Mouse (Mus musculus): ENCODE measurements around the gene Atg4c. TPM values are rescaled to one million over a fixed set of nuclear protein-coding genes. Genes with fewer than 3 reads are reported as not detected.

Atg4c gene
- polyA plus RNA-seq, 1 experiment from 2014 or later = 6.0 TPM

- Histone ChIP-seq H3K9ac (replicated peaks) (no peak overlapping the region), H3K27ac (ENCODE audit: low read depth) (no peak overlapping the region), H3K4me3 (ENCODE audit: low read depth, low read length) (no peak overlapping the region), H3K4me2 (ENCODE audit: low read depth, low read length) (no peak overlapping the region), H3K27me3 (ENCODE audit: insufficient read depth, low read length) (no peaks in the 10 kb centered on the region), H3K9me3 (ENCODE audit: low read length) (no peaks in the 10 kb centered on the region), H3K4me1 (ENCODE audit: insufficient read depth) (peaks cover 7% of the 10 kb centered on the region), H3K36me3 (replicated peaks; ENCODE audit: insufficient read depth, low read length) (no peaks in the 10 kb centered on the region)
- no peak for ATAC-seq
- no peak for DNase-seq
- TF ChIP-seq CTCF (IDR thresholded peaks at IDR 0.05; ENCODE audit: low read depth) (no peak), EP300 (IDR thresholded peaks at IDR 0.05; ENCODE audit: low read depth) (no peak)
Measured at GRCm38 (mm10) chr4:99198721-99199120, 5.0 kb downstream of the Atg4c start.

- TF ChIP-seq CTCF (IDR thresholded peaks at IDR 0.05; ENCODE audit: low read depth) (no peak), EP300 (IDR thresholded peaks at IDR 0.05; ENCODE audit: low read depth) (no peak)
- DNase-seq (no peak), ATAC-seq (peak; percentile 56)
- Histone ChIP-seq H3K9me3 (ENCODE audit: low read length) (no peaks in the 10 kb centered on the region), H3K27ac (ENCODE audit: low read depth) (peak overlapping the region; percentile 44; the same call in 1 of the 2 replicates), H3K9ac (replicated peaks) (0 out of 2 replicates have a peak overlapping the region, but pooled peaks have one; percentile 21), H3K27me3 (ENCODE audit: insufficient read depth, low read length) (no peaks in the 10 kb centered on the region), H3K4me3 (ENCODE audit: low read depth, low read length) (peak overlapping the region; percentile 10; the same call in 1 of the 2 replicates), H3K4me2 (ENCODE audit: low read depth, low read length) (peak overlapping the region; percentile 61), H3K36me3 (replicated peaks; ENCODE audit: insufficient read depth, low read length) (no peaks in the 10 kb centered on the region), H3K4me1 (ENCODE audit: insufficient read depth) (peaks cover 7% of the 10 kb centered on the region)
- WGBS (ENCODE audit: insufficient replicate concordance) = 29% methylated on average over 13 of the region's 13 CpGs
Measured at GRCm38 (mm10) chr4:99199757-99200251, 6.1 kb downstream of the Atg4c start.

- Histone ChIP-seq H3K36me3 (replicated peaks; ENCODE audit: insufficient read depth, low read length) (no peaks in the 10 kb centered on the region), H3K27ac (ENCODE audit: low read depth) (no peak overlapping the region), H3K4me1 (ENCODE audit: insufficient read depth) (peaks cover 7% of the 10 kb centered on the region), H3K9me3 (ENCODE audit: low read length) (no peaks in the 10 kb centered on the region), H3K9ac (replicated peaks) (no peak overlapping the region), H3K27me3 (ENCODE audit: insufficient read depth, low read length) (no peaks in the 10 kb centered on the region), H3K4me2 (ENCODE audit: low read depth, low read length) (peak overlapping the region; percentile 61), H3K4me3 (ENCODE audit: low read depth, low read length) (0 out of 2 replicates have a peak overlapping the region, but pooled peaks have one; percentile 10)
- TF ChIP-seq CTCF (IDR thresholded peaks at IDR 0.05; ENCODE audit: low read depth) = no peak
- no peak for TF ChIP-seq EP300 (IDR thresholded peaks at IDR 0.05; ENCODE audit: low read depth)
- WGBS (ENCODE audit: insufficient replicate concordance) = 67% methylated on average over 7 of the region's 7 CpGs
- ATAC-seq = no peak
- no peak for DNase-seq
Measured at GRCm38 (mm10) chr4:99200383-99201136, 6.8 kb downstream of the Atg4c start.

- Histone ChIP-seq H3K4me1 (ENCODE audit: insufficient read depth) (no peaks in the 10 kb centered on the region), H3K9ac (replicated peaks) (no peak overlapping the region), H3K27ac (ENCODE audit: low read depth) (no peak overlapping the region), H3K9me3 (ENCODE audit: low read length) (no peaks in the 10 kb centered on the region), H3K36me3 (replicated peaks; ENCODE audit: insufficient read depth, low read length) (no peaks in the 10 kb centered on the region), H3K27me3 (ENCODE audit: insufficient read depth, low read length) (no peaks in the 10 kb centered on the region), H3K4me3 (ENCODE audit: low read depth, low read length) (no peak overlapping the region), H3K4me2 (ENCODE audit: low read depth, low read length) (no peak overlapping the region)
- no peak for DNase-seq
- no peak for ATAC-seq
- TF ChIP-seq EP300 (IDR thresholded peaks at IDR 0.05; ENCODE audit: low read depth) = no peak
- TF ChIP-seq CTCF (IDR thresholded peaks at IDR 0.05; ENCODE audit: low read depth) = no peak
- 90% methylated on average over 6 of the region's 6 CpGs for WGBS (ENCODE audit: insufficient replicate concordance)
Measured at GRCm38 (mm10) chr4:99205773-99206172, 12.0 kb downstream of the Atg4c start.

GRCm38 (mm10) chr4:99206356-99206755, 12.6 kb downstream of the Atg4c start:
- no peak for TF ChIP-seq CTCF (IDR thresholded peaks at IDR 0.05; ENCODE audit: low read depth)
- TF ChIP-seq EP300 (IDR thresholded peaks at IDR 0.05; ENCODE audit: low read depth) = no peak
- H3K9me3 ChIP-seq (ENCODE audit: low read length) = no peaks in the 10 kb centered on the region
- no peaks in the 10 kb centered on the region for H3K4me1 ChIP-seq (ENCODE audit: insufficient read depth)
- DNase-seq = no peak
- ATAC-seq = no peak
- 51% methylated on average over 3 of the region's 3 CpGs for WGBS (ENCODE audit: insufficient replicate concordance)
- no peaks in the 10 kb centered on the region for H3K27me3 ChIP-seq (ENCODE audit: insufficient read depth, low read length)
- no peaks in the 10 kb centered on the region for H3K36me3 ChIP-seq (replicated peaks; ENCODE audit: insufficient read depth, low read length)
- no peak overlapping the region for H3K27ac ChIP-seq (ENCODE audit: low read depth)
- H3K9ac ChIP-seq (replicated peaks) = no peak overlapping the region
- H3K4me2 ChIP-seq (ENCODE audit: low read depth, low read length) = no peak overlapping the region
- H3K4me3 ChIP-seq (ENCODE audit: low read depth, low read length) = no peak overlapping the region

GRCm38 (mm10) chr4:99210087-99210486, 16.4 kb downstream of the Atg4c start:
- Histone ChIP-seq H3K4me1 (ENCODE audit: insufficient read depth) (no peaks in the 10 kb centered on the region), H3K4me3 (ENCODE audit: low read depth, low read length) (no peak overlapping the region), H3K4me2 (ENCODE audit: low read depth, low read length) (no peak overlapping the region), H3K9ac (replicated peaks) (no peak overlapping the region), H3K27ac (ENCODE audit: low read depth) (no peak overlapping the region), H3K9me3 (ENCODE audit: low read length) (no peaks in the 10 kb centered on the region), H3K36me3 (replicated peaks; ENCODE audit: insufficient read depth, low read length) (peaks cover 7% of the 10 kb centered on the region; the same call in 1 of the 2 replicates), H3K27me3 (ENCODE audit: insufficient read depth, low read length) (no peaks in the 10 kb centered on the region)
- 64% methylated on average over 9 of the region's 9 CpGs for WGBS (ENCODE audit: insufficient replicate concordance)
- ATAC-seq (peak; percentile 27; the same call in 1 of the 2 replicates), DNase-seq (no peak)
- no peak for TF ChIP-seq CTCF (IDR thresholded peaks at IDR 0.05; ENCODE audit: low read depth)
- no peak for TF ChIP-seq EP300 (IDR thresholded peaks at IDR 0.05; ENCODE audit: low read depth)

Measured in liver, postnatal 0 days (tissue).